Mouse (Mus musculus) MEL-GATA-1-ER (cell line): ENCODE data around the gene Pih1d1.

Experiments
- DNase-seq: peaks from one replicate; pipeline ENCODE4 v3.0.0-alpha.2; 2012; ENCODE audit warnings: low read depth; ENCODE audit errors: extremely low read depth

Gene Pih1d1

GRCm38 (mm10) chr7:45126147-45126843, 27.8 kb upstream of the Pih1d1 start:
- DNase-seq = no peak

GRCm38 (mm10) chr7:45126844-45127699, 27.0 kb upstream of the Pih1d1 start:
- DNase-seq = no peak

GRCm38 (mm10) chr7:45127700-45128224, 26.3 kb upstream of the Pih1d1 start:
- DNase-seq = no peak

GRCm38 (mm10) chr7:45128624-45129246, 25.4 kb upstream of the Pih1d1 start, which contains the start of gene Rpl13a:
TSS of gene Rpl13a (minus strand) at chr7:45128761.
- DNase-seq = peak; percentile 95

- no peak for DNase-seq
Observed at GRCm38 (mm10) chr7:45129318-45129717, 24.8 kb upstream of the Pih1d1 start.

GRCm38 (mm10) chr7:45129776-45130512, 24.2 kb upstream of the Pih1d1 start:
- DNase-seq = no peak

GRCm38 (mm10) chr7:45131850-45132249, 22.3 kb upstream of the Pih1d1 start:
- DNase-seq = no peak

- no peak for DNase-seq
Observed at GRCm38 (mm10) chr7:45133446-45134159, 20.5 kb upstream of the Pih1d1 start.

GRCm38 (mm10) chr7:45134544-45135026, 19.5 kb upstream of the Pih1d1 start:
- DNase-seq = peak; percentile 82

- DNase-seq = no peak
Observed at GRCm38 (mm10) chr7:45135370-45135769, 18.7 kb upstream of the Pih1d1 start.

GRCm38 (mm10) chr7:45135993-45136567, 18.0 kb upstream of the Pih1d1 start, which contains the start of the genes Gm45713 and Flt3l:
TSS of gene Gm45713 (minus strand) at chr7:45136231.
TSS of gene Flt3l (minus strand) at chr7:45136432.
- peak; percentile 81 for DNase-seq

- DNase-seq = peak; percentile 99
Observed at GRCm38 (mm10) chr7:45137171-45138006, 16.7 kb upstream of the Pih1d1 start.

GRCm38 (mm10) chr7:45138403-45138802, 15.7 kb upstream of the Pih1d1 start:
- DNase-seq = no peak

GRCm38 (mm10) chr7:45139904-45140723, 14.0 kb upstream of the Pih1d1 start:
- DNase-seq = no peak

GRCm38 (mm10) chr7:45141319-45141718, 12.8 kb upstream of the Pih1d1 start:
- DNase-seq = no peak

- no peak for DNase-seq
Observed at GRCm38 (mm10) chr7:45141914-45142313, 12.2 kb upstream of the Pih1d1 start.

- no peak for DNase-seq
Observed at GRCm38 (mm10) chr7:45144368-45145174, 9.5 kb upstream of the Pih1d1 start.
